Mouse (Mus musculus) spleen, postnatal 4 days (tissue): ENCODE measurements around the gene Btn1a1.

ENCODE experiments used
- DNase-seq, 2 experiments: peaks; one replicate each; pipeline ENCODE4 v3.0.0; 2022; ENCODE audit warnings: low spot score in 2 of 2

Btn1a1 gene

GRCm38 (mm10) chr13:23423286-23424051, 42.2 kb downstream of the Btn1a1 start, which contains the start of gene Abt1:
TSS of gene Abt1 (minus strand) at chr13:23423866.
- peak; percentile 90 to 96 for DNase-seq

GRCm38 (mm10) chr13:23422351-23422750, 43.4 kb downstream of the Btn1a1 start:
- DNase-seq, result no peak

GRCm38 (mm10) chr13:23412630-23413521, 52.8 kb downstream of the Btn1a1 start:
- peak; percentile 45 to 73 for DNase-seq

GRCm38 (mm10) chr13:23412211-23412629, 53.5 kb downstream of the Btn1a1 start:
- peak in 1 of 2 experiments; percentile 76 for DNase-seq

- peak in 1 of 2 experiments; percentile 74 for DNase-seq
These were observed 54.1 kb downstream of the Btn1a1 start for GRCm38 (mm10) chr13:23411311-23412210.

- DNase-seq, result no peak
These were observed 55.1 kb downstream of the Btn1a1 start for GRCm38 (mm10) chr13:23410632-23411031.
